Mouse (Mus musculus): ENCODE data around the gene Dlx2. TPM values are rescaled to one million over a fixed set of nuclear protein-coding genes. Genes with fewer than 3 reads are reported as not detected.
A peak's percentile ranks its signal among the peaks of the same experiment; 100 is the strongest.

Dlx2 gene
- polyA plus RNA-seq, 1 experiment from 2014 or later: 66.7 TPM

GRCm38 (mm10) chr2:71556071-71556470, 9.5 kb upstream of the Dlx2 start:
- Histone ChIP-seq H3K4me2 (ENCODE audit: low read depth, low read length, severe bottlenecking) (no peak overlapping the region), H3K36me3 (ENCODE audit: control insufficient read depth, insufficient read depth, low read length) (no peaks in the 10 kb centered on the region), H3K9ac (ENCODE audit: low read length) (no peak overlapping the region), H3K9me3 (ENCODE audit: control insufficient read depth, low read length) (no peaks in the 10 kb centered on the region; the same call in 1 of the 2 replicates), H3K27ac (ENCODE audit: low read depth, low read length) (no peak overlapping the region), H3K27me3 (ENCODE audit: control insufficient read depth, insufficient read depth, low read length) (peaks cover 23% of the 10 kb centered on the region), H3K4me3 (ENCODE audit: low read depth, low read length) (no peak overlapping the region), H3K4me1 (replicated peaks; ENCODE audit: control insufficient read depth, insufficient read depth, low read length) (peaks cover 2% of the 10 kb centered on the region; the same call in 1 of the 2 replicates)
- ATAC-seq (replicated peaks; ENCODE audit: low FRiP score) (no peak), DNase-seq (ENCODE audit: low spot score) (no peak)
- WGBS: 70% methylated on average over 5 of the region's 5 CpGs

GRCm38 (mm10) chr2:71551704-71552103, 5.2 kb upstream of the Dlx2 start:
- DNase-seq (ENCODE audit: low spot score) (no peak), ATAC-seq (replicated peaks; ENCODE audit: low FRiP score) (no peak)
- no peaks in the 10 kb centered on the region for H3K36me3 ChIP-seq (ENCODE audit: control insufficient read depth, insufficient read depth, low read length)
- H3K9me3 ChIP-seq (ENCODE audit: control insufficient read depth, low read length): no peaks in the 10 kb centered on the region
- WGBS: 2% methylated on average over 18 of the region's 18 CpGs
- peak overlapping the region; percentile 26; the same call in 1 of the 2 replicates for H3K4me2 ChIP-seq (ENCODE audit: low read depth, low read length, severe bottlenecking)
- H3K4me3 ChIP-seq (ENCODE audit: low read depth, low read length): no peak overlapping the region
- H3K4me1 ChIP-seq (replicated peaks; ENCODE audit: control insufficient read depth, insufficient read depth, low read length): peaks cover 6% of the 10 kb centered on the region
- H3K9ac ChIP-seq (ENCODE audit: low read length): no peak overlapping the region
- H3K27me3 ChIP-seq (ENCODE audit: control insufficient read depth, insufficient read depth, low read length): peaks cover 44% of the 10 kb centered on the region
- H3K27ac ChIP-seq (ENCODE audit: low read depth, low read length): no peak overlapping the region

- no peak for ATAC-seq (replicated peaks; ENCODE audit: low FRiP score)
- no peak overlapping the region for H3K27ac ChIP-seq (ENCODE audit: low read depth, low read length)
- H3K4me2 ChIP-seq (ENCODE audit: low read depth, low read length, severe bottlenecking): no peak overlapping the region
- peaks cover 50% of the 10 kb centered on the region for H3K27me3 ChIP-seq (ENCODE audit: control insufficient read depth, insufficient read depth, low read length)
- no peak overlapping the region for H3K4me3 ChIP-seq (ENCODE audit: low read depth, low read length)
- H3K36me3 ChIP-seq (ENCODE audit: control insufficient read depth, insufficient read depth, low read length): no peaks in the 10 kb centered on the region
- peaks cover 6% of the 10 kb centered on the region for H3K4me1 ChIP-seq (replicated peaks; ENCODE audit: control insufficient read depth, insufficient read depth, low read length)
- WGBS: 33% methylated on average over 3 of the region's 3 CpGs
- DNase-seq (ENCODE audit: low spot score): no peak
- no peaks in the 10 kb centered on the region for H3K9me3 ChIP-seq (ENCODE audit: control insufficient read depth, low read length)
- no peak overlapping the region for H3K9ac ChIP-seq (ENCODE audit: low read length)
These were observed 3.8 kb upstream of the Dlx2 start for GRCm38 (mm10) chr2:71550330-71550729.

- Histone ChIP-seq H3K36me3 (ENCODE audit: control insufficient read depth, insufficient read depth, low read length) (no peaks in the 10 kb centered on the region; the same call in 1 of the 2 replicates), H3K4me2 (ENCODE audit: low read depth, low read length, severe bottlenecking) (0 out of 2 replicates have a peak overlapping the region, but pooled peaks have one; percentile 3), H3K4me1 (replicated peaks; ENCODE audit: control insufficient read depth, insufficient read depth, low read length) (peaks cover 12% of the 10 kb centered on the region), H3K9me3 (ENCODE audit: control insufficient read depth, low read length) (no peaks in the 10 kb centered on the region), H3K27ac (ENCODE audit: low read depth, low read length) (no peak overlapping the region), H3K4me3 (ENCODE audit: low read depth, low read length) (no peak overlapping the region), H3K27me3 (ENCODE audit: control insufficient read depth, insufficient read depth, low read length) (peaks cover 61% of the 10 kb centered on the region), H3K9ac (ENCODE audit: low read length) (no peak overlapping the region)
- ATAC-seq (replicated peaks; ENCODE audit: low FRiP score) (no peak), DNase-seq (ENCODE audit: low spot score) (peak; percentile 94)
- WGBS: 1% methylated on average over 8 of the region's 8 CpGs
These were observed 1.3 kb upstream of the Dlx2 start for GRCm38 (mm10) chr2:71547829-71548228.

- Histone ChIP-seq H3K4me2 (ENCODE audit: low read depth, low read length, severe bottlenecking) (peak overlapping the region; percentile 96), H3K27me3 (ENCODE audit: control insufficient read depth, insufficient read depth, low read length) (peaks cover 63% of the 10 kb centered on the region), H3K36me3 (ENCODE audit: control insufficient read depth, insufficient read depth, low read length) (no peaks in the 10 kb centered on the region; the same call in 1 of the 2 replicates), H3K27ac (ENCODE audit: low read depth, low read length) (peak overlapping the region; percentile 84), H3K4me3 (ENCODE audit: low read depth, low read length) (peak overlapping the region; percentile 54), H3K9ac (ENCODE audit: low read length) (peak overlapping the region; percentile 73), H3K4me1 (replicated peaks; ENCODE audit: control insufficient read depth, insufficient read depth, low read length) (peaks cover 18% of the 10 kb centered on the region), H3K9me3 (ENCODE audit: control insufficient read depth, low read length) (no peaks in the 10 kb centered on the region)
- DNase-seq (ENCODE audit: low spot score) (peak; percentile 86), ATAC-seq (replicated peaks; ENCODE audit: low FRiP score) (peak; percentile 65)
- under 1% methylated on average over 57 of the region's 59 CpGs for WGBS
These were observed 493 bp downstream of the Dlx2 start for GRCm38 (mm10) chr2:71545882-71546639.

GRCm38 (mm10) chr2:71545401-71545881, 1.1 kb downstream of the Dlx2 start:
- under 1% methylated on average over 32 of the region's 32 CpGs for WGBS
- DNase-seq (ENCODE audit: low spot score) (peak; percentile 76), ATAC-seq (replicated peaks; ENCODE audit: low FRiP score) (no peak)
- H3K9ac ChIP-seq (ENCODE audit: low read length): peak overlapping the region; percentile 73
- H3K27me3 ChIP-seq (ENCODE audit: control insufficient read depth, insufficient read depth, low read length): peaks cover 63% of the 10 kb centered on the region
- H3K27ac ChIP-seq (ENCODE audit: low read depth, low read length): peak overlapping the region; percentile 84
- H3K4me1 ChIP-seq (replicated peaks; ENCODE audit: control insufficient read depth, insufficient read depth, low read length): peaks cover 22% of the 10 kb centered on the region
- no peaks in the 10 kb centered on the region for H3K9me3 ChIP-seq (ENCODE audit: control insufficient read depth, low read length)
- no peaks in the 10 kb centered on the region; the same call in 1 of the 2 replicates for H3K36me3 ChIP-seq (ENCODE audit: control insufficient read depth, insufficient read depth, low read length)
- peak overlapping the region; percentile 96 for H3K4me2 ChIP-seq (ENCODE audit: low read depth, low read length, severe bottlenecking)
- peak overlapping the region; percentile 54 for H3K4me3 ChIP-seq (ENCODE audit: low read depth, low read length)

- Histone ChIP-seq H3K27ac (ENCODE audit: low read depth, low read length) (peak overlapping the region; percentile 84), H3K4me3 (ENCODE audit: low read depth, low read length) (peak overlapping the region; percentile 54), H3K4me1 (replicated peaks; ENCODE audit: control insufficient read depth, insufficient read depth, low read length) (peaks cover 27% of the 10 kb centered on the region), H3K4me2 (ENCODE audit: low read depth, low read length, severe bottlenecking) (peak overlapping the region; percentile 96), H3K36me3 (ENCODE audit: control insufficient read depth, insufficient read depth, low read length) (no peaks in the 10 kb centered on the region; the same call in 1 of the 2 replicates), H3K27me3 (ENCODE audit: control insufficient read depth, insufficient read depth, low read length) (peaks cover 64% of the 10 kb centered on the region), H3K9me3 (ENCODE audit: control insufficient read depth, low read length) (no peaks in the 10 kb centered on the region), H3K9ac (ENCODE audit: low read length) (peak overlapping the region; percentile 73)
- ATAC-seq (replicated peaks; ENCODE audit: low FRiP score): no peak
- DNase-seq (ENCODE audit: low spot score): peak; percentile 79
- whole genome bisulfite sequencing: 1% methylated on average over 61 of the region's 61 CpGs
These were observed 1.9 kb downstream of the Dlx2 start for GRCm38 (mm10) chr2:71544391-71545285.

- H3K9me3 ChIP-seq (ENCODE audit: control insufficient read depth, low read length): no peaks in the 10 kb centered on the region
- peaks cover 32% of the 10 kb centered on the region for H3K4me1 ChIP-seq (replicated peaks; ENCODE audit: control insufficient read depth, insufficient read depth, low read length)
- ATAC-seq (replicated peaks; ENCODE audit: low FRiP score) (no peak), DNase-seq (ENCODE audit: low spot score) (no peak)
- H3K9ac ChIP-seq (ENCODE audit: low read length): peak overlapping the region; percentile 73
- H3K27me3 ChIP-seq (ENCODE audit: control insufficient read depth, insufficient read depth, low read length): peaks cover 64% of the 10 kb centered on the region
- WGBS: 2% methylated on average over 20 of the region's 20 CpGs
- peak overlapping the region; percentile 96 for H3K4me2 ChIP-seq (ENCODE audit: low read depth, low read length, severe bottlenecking)
- peak overlapping the region; percentile 84 for H3K27ac ChIP-seq (ENCODE audit: low read depth, low read length)
- H3K36me3 ChIP-seq (ENCODE audit: control insufficient read depth, insufficient read depth, low read length): no peaks in the 10 kb centered on the region; the same call in 1 of the 2 replicates
- H3K4me3 ChIP-seq (ENCODE audit: low read depth, low read length): peak overlapping the region; percentile 54
These were observed 2.6 kb downstream of the Dlx2 start for GRCm38 (mm10) chr2:71543948-71544347.
